Mouse (Mus musculus) CD4-positive, CD25-positive, alpha-beta regulatory T cell, adult 2 months (primary cell): ENCODE measurements around the gene Cyb5r2.
A peak's percentile ranks its signal among the peaks of the same experiment; 100 is the strongest.

Experiments
- DNase-seq: peaks from one replicate; pipeline ENCODE4 v3.0.0-alpha.2; 2012; ENCODE audit warnings: low read depth, low spot score

Gene Cyb5r2

DNA sequence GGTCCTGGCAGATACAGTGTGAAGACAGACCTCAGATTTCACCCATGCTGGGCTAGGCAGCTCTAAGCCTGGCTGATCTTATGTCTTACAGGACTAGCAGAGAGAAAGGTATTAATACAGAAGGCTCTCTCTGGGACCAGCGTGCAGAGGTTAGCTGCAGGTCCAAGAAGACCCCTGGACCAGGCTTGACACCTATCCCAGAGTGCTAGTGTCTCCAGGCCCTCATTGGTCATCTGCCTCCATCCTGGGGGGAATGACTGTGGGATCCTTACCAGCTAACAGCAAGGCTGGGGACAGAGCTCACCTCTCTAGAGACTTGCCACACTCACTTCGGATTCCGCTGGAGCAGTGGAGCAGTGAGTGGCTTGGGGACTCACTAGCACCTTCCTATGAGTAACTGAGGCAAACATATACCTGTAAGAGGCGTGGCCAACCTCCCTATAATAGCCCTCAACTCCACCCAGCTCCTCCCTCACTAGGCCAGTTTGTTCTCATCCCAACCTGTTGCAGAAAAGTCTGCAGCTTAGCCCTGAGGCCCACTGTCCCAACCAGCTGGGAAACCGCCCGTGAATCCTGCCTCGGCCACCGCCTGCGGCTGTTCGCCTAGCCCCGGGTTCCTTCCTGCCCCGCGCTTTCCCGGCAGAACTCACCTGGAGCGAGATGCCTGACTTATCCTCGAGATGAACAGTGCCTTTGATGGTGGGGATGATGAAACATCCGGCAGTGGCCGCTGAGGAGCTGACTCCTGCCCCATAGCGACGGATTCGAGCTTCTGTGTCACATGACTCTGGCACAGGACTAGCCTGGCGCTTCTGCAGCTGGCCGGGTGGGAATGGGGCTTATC, at the start of gene Cyb5r2:
Gene Cyb5r2 (minus strand): TSS at position 725 of the 844 bp plus-strand sequence.
- DNase-seq = no peak

DNA sequence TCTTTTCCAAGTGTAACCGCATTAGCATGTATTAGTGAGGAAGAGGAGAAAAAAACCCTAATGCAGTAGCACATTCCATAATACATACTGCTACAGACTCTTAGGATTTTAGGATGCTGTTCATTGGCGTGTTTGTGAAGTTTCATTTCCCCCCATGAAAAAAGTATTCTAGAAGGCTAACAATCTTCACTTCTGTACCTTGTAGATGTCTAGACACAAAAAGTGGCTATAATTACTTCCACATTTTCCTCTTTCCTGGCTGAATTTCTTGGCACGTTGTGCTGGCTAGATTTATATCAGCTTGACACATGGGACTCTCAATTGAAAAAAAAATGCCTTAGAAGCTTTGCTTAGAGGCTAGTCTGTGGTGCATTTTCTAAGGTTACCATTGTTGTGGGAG, 44.3 kb upstream of the Cyb5r2 start:
- no peak for DNase-seq

DNA sequence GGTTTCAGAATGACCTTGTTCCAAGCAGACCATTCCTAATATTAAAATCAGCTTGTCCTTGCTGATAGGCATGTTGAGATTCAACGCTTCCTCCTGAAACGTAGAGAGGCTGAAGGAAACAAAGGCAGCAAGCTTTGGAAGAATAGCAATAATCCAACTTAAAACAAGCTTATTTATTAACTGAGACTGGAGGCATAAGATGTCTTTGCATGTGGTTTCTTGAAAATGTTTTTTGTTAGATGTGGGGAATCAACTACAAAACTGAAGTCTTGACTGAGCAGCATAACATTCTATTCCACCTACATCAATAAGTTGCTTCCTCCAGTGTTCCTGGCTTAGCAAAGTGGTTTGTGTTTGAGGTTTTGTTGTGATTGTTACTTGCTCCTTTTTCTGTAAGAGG, 43.3 kb upstream of the Cyb5r2 start, which contains the start of gene Ovch2:
Gene Ovch2 (minus strand): TSS at position 101 of the 400 bp plus-strand sequence.
- no peak for DNase-seq

DNA sequence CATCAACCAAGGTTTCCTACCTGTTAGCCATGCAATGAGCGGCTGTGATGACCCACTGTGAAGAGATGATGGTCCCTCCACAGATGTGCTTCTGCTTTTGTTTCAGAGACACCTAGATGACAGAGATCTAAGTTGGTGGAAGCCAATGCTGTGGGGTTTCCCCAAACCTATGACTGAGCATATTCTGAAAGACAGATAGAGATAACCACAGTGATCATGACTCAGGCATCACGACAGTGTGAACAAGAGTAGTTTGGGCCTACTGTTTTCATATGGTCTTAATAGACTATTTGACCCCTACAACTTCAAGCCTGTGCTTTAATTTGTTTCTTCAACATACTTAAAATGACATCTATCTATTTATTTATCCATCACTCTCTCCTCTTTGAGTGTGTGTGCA, 38.7 kb upstream of the Cyb5r2 start:
- DNase-seq = no peak

DNA sequence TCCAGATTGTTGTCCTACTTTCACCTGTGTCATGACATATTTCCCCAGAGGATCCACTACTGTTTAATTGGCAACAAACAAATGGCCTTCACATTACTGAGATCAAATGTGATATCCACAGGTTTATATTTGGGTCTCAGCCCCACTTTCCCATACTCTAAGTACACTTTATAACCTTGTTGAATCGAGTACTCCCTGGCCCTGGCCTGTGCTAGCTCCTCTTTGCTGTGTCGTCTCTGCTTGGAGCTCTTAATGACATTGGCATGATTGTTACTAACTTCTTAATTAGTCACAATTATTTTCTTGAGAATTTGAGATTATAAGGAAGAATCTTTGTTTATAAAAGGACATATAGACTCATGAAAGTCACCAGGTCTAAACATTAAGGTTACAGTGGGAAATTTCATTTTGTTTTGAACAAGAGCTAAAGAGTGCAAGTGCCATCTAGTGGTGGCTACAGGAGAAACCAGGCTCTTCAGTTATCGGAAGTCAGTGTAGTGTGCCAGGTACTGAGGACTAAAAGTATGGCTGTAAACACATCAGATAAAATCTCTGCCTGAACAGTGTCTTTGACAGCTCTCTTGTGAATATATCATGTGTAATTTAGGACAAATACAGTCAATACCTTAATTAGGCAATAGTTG, 30.3 kb upstream of the Cyb5r2 start:
- peak; percentile 40 for DNase-seq

DNA sequence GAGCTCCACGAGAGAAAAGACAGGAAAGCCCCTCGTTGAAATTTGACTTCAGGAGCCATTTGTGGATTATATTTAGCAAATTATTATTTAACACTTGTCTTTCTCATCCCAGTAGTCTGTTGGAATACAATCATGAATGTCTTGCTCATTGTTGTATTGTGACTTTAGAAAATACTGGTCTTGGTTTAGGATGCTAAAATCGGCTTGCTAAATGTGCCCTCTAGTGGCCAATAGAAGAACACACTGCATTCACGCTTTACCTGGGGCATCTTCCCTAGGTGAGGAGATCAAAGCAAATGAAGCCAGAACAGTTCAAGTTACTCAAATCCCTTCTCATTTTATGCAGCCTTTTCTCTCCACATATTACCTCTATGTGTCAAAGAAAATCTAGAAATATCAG, 21.8 kb upstream of the Cyb5r2 start:
- peak; percentile 40 for DNase-seq

DNA sequence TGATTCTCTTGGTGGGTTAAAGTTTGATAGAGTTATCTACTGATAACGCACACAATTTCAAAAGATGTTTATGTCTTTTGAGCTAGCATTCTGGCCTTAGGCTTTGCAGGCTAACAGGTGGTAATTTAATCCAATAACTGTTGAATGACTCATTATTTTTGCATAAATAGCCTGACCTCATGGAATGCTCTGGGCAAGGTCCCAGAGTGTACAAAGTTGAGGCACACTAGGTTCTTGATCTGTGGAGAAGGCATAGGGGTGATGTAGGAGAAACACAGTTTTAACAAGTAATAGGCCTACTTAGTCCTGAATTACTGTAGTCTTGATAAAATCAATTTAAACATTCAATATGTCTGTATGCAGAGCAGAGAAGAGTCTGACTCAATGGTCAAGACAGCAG, 20.4 kb upstream of the Cyb5r2 start:
- DNase-seq = no peak

DNA sequence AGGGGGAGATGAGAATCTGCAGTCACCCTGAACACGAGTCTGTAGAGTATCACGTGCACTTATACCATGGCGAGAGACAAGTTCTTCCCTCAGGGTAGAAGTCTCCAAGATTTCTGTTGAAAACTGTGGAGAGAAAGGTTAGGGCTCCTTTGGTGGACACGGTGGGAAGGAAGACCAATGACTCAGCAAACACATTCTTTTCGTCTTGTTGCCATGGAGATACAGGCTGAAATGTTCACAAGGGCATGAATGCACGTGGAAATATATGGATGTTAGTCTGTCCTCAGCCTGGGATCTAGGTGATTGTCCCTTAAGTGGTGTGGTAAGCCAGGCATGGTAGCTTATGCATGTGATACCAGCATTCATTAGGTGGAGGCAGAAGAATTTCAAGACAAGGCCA, 13.0 kb upstream of the Cyb5r2 start:
- no peak for DNase-seq

DNA sequence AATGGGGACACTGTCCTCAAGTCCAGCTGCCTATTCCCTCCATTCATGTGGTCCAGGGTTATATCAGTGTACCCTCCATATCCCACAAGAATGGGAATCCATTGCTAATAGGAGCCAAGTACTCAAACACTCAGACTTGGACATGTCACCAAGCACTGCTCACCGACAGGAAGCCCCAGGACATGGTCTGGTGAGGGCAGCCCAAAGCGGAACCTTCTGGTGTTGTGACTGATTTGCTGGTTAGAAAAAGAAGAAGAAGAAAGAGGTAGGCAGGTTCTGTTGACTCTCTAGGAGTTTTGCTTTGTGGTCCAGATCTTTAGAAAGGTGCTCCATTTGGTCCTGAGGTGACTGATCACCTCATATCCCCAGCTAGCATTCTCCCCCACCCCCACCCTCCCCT, 1.1 kb downstream of the Cyb5r2 start:
- DNase-seq = no peak

DNA sequence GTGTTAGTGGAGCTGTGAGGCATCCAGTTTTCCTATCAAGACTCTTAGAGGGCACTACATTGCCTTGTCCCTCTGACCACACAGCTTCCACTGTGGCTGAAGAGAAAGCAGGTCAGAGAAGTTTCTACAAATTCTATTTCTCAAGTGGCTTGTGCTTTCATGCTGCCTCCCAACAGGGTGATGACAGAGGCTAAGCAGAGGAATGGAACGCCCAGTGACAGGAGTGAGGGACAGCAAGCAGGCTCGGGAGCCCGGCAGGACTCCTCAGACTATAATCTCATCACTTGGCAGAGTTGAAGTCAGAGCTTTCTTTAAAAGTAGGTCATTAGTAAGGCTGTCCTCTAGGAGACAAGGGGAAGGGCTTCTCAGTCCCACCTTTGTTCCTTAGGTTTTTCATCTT, 1.9 kb downstream of the Cyb5r2 start:
- no peak for DNase-seq

DNA sequence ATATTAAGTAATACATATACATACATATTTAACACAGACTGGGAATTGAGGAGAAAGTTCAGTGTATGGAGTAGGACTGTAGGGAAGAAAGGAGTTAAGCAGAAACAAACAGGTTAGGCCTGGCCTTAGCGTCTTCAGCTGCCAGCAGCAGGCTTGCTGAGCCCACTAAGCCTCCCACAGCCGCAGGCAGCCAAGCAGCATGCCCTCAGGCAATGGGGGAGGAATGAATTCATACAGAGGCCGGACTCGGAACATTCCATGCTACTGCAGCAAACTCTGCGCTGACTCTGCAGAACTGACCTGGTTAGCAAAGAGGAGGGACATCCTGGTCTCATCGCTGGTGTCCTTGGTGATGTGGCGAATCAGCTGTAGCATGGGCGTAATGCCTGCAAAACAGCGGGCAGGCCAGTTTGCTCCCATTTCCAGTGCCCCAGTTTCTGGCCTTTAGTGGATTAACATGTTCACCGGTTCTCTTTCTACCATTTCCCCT, 5.8 kb downstream of the Cyb5r2 start:
- no peak for DNase-seq

DNA sequence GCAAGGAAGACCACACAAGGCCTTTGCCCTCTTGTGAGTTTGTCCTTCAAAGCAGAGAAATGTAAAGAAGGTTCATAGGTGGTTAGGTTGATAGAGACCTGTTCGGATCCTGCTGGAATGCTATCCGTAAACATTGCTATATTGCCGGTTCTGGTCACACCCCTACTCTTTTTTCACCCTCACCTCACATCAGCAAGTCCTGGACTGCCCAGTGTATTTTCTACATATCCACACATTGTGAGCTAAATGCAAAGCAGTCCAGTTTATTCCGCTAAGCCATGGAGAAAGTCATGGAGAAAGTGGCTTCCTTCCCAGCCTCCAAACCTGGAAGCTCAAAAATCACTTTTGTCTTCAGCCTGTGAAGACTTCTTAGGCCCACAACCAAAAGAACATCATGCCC, 8.1 kb downstream of the Cyb5r2 start:
- no peak for DNase-seq

DNA sequence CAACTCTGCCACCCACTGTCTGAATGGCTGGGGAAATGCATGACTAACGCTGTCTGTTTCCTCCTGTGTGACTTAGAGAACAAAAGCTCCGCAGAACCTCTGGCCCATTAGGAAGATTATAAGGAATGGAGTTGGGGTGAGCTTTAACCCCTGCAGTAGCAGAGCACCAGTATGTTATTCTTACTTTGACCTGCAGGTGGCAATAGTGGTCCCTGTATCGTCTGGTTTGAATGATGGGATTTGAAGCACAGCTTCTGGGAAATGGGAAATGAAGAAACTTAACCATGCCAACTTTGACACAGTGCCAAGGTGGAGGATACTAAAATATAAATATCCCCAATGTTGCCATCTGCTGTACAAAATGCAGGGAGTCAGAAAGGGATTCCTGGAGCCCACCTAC, 8.6 kb downstream of the Cyb5r2 start:
- DNase-seq = peak; percentile 63

DNA sequence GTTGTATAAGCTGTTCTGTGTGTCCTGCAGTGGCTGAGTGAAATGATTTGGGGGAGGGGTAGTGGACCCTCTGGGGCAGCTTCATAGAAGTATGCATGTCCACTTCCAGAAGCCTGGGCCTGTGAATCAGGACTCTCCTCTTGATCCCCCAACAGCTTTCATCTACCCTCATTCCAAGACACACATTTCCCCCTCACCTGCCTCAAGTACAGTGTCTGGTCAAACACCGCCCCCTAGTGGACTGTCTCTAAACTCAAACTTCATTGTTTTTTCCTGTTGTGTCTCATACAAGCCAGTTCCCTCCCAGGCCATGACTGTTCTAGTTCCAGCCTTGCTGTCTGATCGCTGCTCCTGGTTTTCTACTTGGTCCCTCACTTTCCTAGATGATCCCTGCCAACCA, 9.9 kb downstream of the Cyb5r2 start:
- DNase-seq = peak; percentile 74

DNA sequence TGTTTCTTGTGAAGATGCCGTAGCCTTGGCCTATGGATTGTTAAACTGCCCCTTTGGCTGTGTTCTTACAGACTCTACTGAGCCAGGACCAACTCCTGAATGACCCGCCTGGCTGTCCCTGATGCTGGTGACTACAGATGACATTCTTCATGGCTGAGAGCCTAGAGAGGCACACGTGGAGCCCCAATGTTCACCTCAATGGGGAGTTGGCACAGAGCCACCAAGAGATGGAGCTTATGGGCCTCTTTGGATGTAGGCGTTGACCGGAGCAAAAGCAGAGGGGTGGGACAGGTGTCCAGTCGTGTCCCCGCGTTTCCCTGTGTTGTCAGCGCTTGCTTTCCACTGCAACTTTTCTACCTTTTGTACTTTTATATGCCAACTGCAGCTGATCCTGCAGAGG, 10.4 kb downstream of the Cyb5r2 start:
- DNase-seq = no peak

DNA sequence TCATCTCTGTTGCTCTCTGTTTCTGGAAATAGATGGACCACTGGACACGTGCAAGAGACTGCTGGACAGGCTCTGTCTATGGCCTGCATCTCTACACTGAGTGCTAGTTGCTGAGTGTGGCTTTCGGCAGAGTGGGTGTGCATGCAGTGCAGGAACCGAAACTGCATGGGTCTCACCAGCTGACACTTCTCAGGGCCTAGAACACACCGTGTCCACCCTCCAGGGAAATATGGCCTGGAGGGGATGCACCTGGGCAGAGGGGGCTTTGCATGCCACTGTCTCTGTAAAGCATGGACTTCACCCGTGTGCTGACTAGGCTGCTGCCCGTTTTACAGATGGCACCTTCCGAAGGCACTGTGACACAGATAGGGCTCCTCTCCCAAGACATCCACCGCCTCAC, 11.8 kb downstream of the Cyb5r2 start:
- no peak for DNase-seq

DNA sequence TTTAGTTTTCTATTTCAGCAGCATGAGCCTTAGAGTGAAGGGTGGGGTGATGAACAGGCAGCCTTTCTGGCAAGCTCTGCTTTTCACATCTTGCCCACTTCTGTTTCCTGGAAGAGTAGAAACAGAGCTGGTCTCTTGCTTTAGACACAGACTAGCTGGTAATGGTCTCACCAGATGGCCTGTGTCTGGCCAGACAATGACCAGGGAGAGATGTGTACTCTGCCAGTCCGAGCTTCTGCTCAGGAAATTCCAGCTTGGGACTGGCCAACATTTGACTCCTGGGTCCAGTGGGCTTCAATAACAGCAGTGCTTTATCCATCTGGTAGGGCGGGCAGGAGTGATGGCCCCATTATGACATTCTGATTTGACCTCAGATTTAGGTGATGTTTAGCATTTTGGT, 12.7 kb downstream of the Cyb5r2 start:
- DNase-seq = no peak

DNA sequence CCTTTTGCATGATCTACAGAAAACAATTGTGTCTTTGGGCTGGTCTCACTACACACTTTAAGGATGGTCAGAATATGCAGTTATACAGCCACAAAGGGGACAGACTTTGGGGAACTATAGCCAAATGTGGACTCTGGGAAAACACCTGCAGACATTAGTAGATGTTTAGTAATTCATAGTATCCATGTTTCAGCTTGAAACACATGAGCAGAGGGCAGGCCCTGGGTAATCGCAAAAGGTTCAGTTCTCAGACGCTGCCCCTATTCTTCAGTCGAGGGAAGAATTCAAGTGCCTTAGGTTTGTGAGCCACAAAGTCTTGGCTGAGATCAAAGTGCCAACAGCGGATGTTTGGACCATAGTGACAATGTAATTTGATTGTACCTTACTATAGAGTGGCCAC, 13.4 kb downstream of the Cyb5r2 start:
- no peak for DNase-seq

DNA sequence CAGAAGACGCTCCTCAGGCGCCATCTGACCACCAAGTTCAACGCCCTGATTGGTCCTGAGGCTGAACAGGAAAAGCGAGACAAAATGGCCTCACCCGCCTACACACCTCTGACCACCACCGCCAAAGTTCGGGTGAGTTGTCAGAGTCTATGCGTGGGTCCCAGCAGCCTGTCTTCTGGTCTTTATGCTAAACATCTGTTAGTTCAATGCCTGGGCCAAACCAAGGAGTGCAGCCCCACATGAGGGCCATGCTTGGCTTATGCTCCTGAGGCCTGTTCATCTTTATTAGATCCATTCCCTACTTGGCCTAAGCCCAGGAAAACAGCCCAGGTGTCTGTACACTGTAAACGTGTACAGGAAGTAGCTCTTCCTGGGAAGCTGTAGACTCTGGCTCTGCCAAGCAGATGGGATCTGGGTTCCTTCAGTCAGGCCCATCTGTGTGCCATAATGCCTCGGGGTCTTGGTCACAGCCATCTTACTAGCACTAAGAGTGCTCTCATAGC, 14.8 kb downstream of the Cyb5r2 start:
- no peak for DNase-seq

DNA sequence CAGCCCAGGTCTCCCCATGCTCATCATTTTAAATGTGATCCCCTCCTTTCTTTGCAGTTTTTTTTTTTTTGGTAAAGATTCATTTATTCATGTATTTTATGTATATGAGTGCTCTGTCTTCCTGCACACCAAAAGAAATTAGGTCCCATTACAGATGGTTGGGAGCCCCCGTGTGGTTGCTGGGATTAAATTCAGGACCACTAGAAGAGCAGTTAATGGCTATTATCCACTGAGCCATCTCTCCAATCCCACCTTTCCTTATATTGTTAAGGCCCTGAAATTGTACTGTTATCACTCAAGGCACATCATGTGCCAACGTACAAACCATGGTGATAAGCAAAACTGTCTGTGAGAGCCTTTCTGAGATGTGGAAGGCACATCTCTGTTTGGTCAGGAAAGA, 19.1 kb downstream of the Cyb5r2 start:
- DNase-seq = peak; percentile 44

DNA sequence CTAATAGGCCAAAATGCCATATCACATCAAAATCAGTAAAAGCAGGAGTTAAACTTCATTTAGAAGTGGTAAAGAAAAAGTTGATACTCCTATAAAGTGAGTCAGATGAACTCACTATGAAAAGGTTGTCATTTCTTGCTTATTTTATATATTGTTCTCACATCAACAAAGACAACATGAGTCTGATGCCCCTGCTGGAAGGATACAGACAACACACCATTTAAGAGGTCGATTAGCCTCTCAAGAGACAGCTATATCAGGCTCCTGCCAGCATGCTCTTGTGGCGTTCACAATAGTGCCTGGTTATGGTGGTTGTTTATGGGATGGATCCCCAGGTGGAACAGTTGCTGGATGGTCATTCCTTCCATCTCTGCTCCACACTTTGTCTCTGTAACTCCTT, 24.7 kb downstream of the Cyb5r2 start:
- no peak for DNase-seq

DNA sequence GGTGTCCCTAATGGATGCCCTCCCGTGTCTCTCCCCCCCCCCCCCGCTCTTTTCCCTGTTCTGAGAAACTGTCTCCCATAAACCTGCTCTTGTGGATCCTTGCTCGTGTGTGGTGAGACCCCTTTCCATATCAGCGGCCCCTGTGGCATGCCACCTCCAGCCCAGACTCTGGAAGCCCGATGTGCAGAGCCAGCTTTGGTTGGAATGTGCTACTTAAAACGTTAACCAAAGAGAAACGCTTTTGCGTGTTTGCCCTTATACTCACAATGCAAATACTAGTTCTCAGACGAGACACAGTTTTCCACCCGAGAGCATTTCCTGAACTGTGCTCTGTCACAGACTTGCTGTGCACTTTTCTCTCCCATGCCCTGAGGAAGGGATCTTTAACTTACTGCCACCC, 27.2 kb downstream of the Cyb5r2 start:
- DNase-seq = no peak

DNA sequence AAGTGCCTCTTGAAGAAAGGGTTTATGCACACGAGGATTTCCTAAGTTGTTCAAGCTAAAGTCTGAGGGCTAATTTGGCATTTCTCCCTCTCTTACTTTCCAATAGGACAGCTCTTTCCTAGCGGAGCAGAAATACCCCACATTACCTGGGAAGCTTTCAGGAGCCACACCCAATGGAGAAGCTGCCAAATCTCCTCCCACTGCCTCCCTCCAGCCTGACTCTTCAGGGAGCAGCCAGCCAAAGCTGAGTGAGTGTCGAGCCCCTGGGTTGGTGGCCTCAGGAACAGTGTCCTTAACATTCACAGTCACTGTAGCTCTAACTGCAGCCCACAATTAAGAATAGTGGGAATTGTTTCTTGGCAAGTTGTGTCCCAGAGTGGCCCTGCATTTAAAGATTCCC, 30.3 kb downstream of the Cyb5r2 start:
- no peak for DNase-seq
